8 mouse cellular contexts compared by ENCODE assay signal in genomic region chr10:81342686-81343505, GRCm38 (mm10). TPM values are rescaled to one million over a fixed set of nuclear protein-coding genes. Genes with fewer than 3 reads are reported as not detected.
DNase-seq lines count a peak whose midpoint lies in the region; ATAC-seq and TF ChIP-seq lines count a peak whose summit lies in the region.

TSS of gene Gipc3 (minus strand) at chr10:81343266.

- peak within 1 kb of the TSS; percentile 74 for H3K4me2 ChIP-seq in limb, embryonic 12.5 days

- H3K4me3 ChIP-seq in limb, embryonic 12.5 days (replicated peaks), result peak within 1 kb of the TSS; percentile 48
- peak within 1 kb of the TSS; percentile 62 for H3K4me3 ChIP-seq in small intestine, adult 2 months (ENCODE audit: low read depth, low read length)
- no peak within 1 kb of the TSS for H3K4me3 ChIP-seq in cerebellum, adult 2 months (replicated peaks; ENCODE audit: insufficient read depth, low read depth, low read length)

- no peak for ATAC-seq in limb, embryonic 12.5 days (ENCODE audit: insufficient number of reproducible peaks, insufficient read depth, low FRiP score, low TSS enrichment, low read depth)

- H3K27ac ChIP-seq in limb, embryonic 12.5 days, result no peak within 1 kb of the TSS
- no peak within 1 kb of the TSS for H3K27ac ChIP-seq in small intestine, adult 2 months (ENCODE audit: insufficient read depth, low read depth, low read length)
- no peak within 1 kb of the TSS for H3K27ac ChIP-seq in cerebellum, adult 2 months (ENCODE audit: insufficient read depth, low read length)

- H3K9ac ChIP-seq in limb, embryonic 12.5 days (replicated peaks), result peak within 1 kb of the TSS; percentile 57

- TF ChIP-seq POLR2A in small intestine, adult 2 months (IDR thresholded peaks at IDR 0.05; ENCODE audit: low read depth, low read length), result no peak
- TF ChIP-seq POLR2A in cerebellum, adult 2 months (IDR thresholded peaks at IDR 0.05; ENCODE audit: borderline replicate concordance, insufficient read depth, low read length), result no peak

- H3K36me3 ChIP-seq in limb, embryonic 12.5 days, result peaks cover 18% of the 10 kb centered on the region
- peaks cover 5% of the 10 kb centered on the region; the same call in 1 of the 2 replicates for H3K36me3 ChIP-seq in small intestine, adult 2 months (ENCODE audit: control insufficient read depth, insufficient read depth, low read length)

- no peak for TF ChIP-seq CTCF in small intestine, adult 2 months (IDR thresholded peaks at IDR 0.05; ENCODE audit: extremely low read depth, insufficient read length, insufficient replicate concordance, low read depth, low read length)
- no peak for TF ChIP-seq CTCF in cerebellum, adult 2 months (IDR thresholded peaks at IDR 0.05; ENCODE audit: borderline replicate concordance, insufficient read depth, low read depth, low read length)

- DNase-seq in adrenal gland, postnatal 10 days, result peak; percentile 57
- no peak for DNase-seq in adrenal gland, adult 18-20 months (ENCODE audit: low spot score in 2 of 2)
- peak; percentile 62 for DNase-seq in thymus, postnatal 4 days
- DNase-seq in thymus, postnatal 25 days, result no peak
- DNase-seq in embryo, embryonic 10.5 days (ENCODE audit: low spot score), result no peak
- DNase-seq in cerebellum, adult 2 months, result no peak

- no peaks in the 10 kb centered on the region for H3K9me3 ChIP-seq in limb, embryonic 12.5 days

- 4% methylated on average over 64 of the region's 67 CpGs for WGBS in limb, embryonic 12.5 days
- 5% methylated on average over 64 of the region's 67 CpGs for WGBS in small intestine, adult 2 months
- 6% methylated on average over 62 of the region's 67 CpGs for WGBS in cerebellum, adult 2 months

- H3K4me1 ChIP-seq in limb, embryonic 12.5 days (replicated peaks), result peaks cover 27% of the 10 kb centered on the region
- H3K4me1 ChIP-seq in small intestine, adult 2 months (ENCODE audit: control insufficient read depth, insufficient read depth, insufficient read length, low read length), result peaks cover 27% of the 10 kb centered on the region
- no peaks in the 10 kb centered on the region; the same call in 1 of the 2 replicates for H3K4me1 ChIP-seq in cerebellum, adult 2 months (ENCODE audit: control insufficient read depth, insufficient read depth, low read length)

- peaks cover 87% of the 10 kb centered on the region for H3K27me3 ChIP-seq in limb, embryonic 12.5 days
- H3K27me3 ChIP-seq in small intestine, adult 2 months (ENCODE audit: control insufficient read depth, insufficient read depth, low read length), result peaks cover 16% of the 10 kb centered on the region
- H3K27me3 ChIP-seq in cerebellum, adult 2 months (ENCODE audit: control insufficient read depth, insufficient read depth, low read length), result no peaks in the 10 kb centered on the region; the same call in 1 of the 2 replicates

RNA-seq across cellular contexts. Expression of gene Gipc3, which starts in this region (rescaled TPM):
- total RNA-seq in adrenal gland, postnatal 10 days (2021), result 1 to 10 TPM; 3.6 to 4.0 TPM
- total RNA-seq in adrenal gland, adult 18-20 months (2021), result 1 to 10 TPM; 4.5 to 6.7 TPM
- 0.05 TPM in 1 of 2 replicates, not detected in the other for polyA plus RNA-seq in limb, embryonic 12.5 days (2016; fragmentation: Nextera tagmentation; extraction: Ambion mirVana)
- polyA plus RNA-seq in small intestine, adult 2 months (2012; rRNA removed), result 0.67 and 1.2 TPM in 2 replicates
- polyA plus RNA-seq in cerebellum, adult 2 months (2012; rRNA removed), result 0.97 and 1.0 TPM in 2 replicates

Comparison
In these comparisons a context has a peak if more than half of its experiments do, and no peak if none do; other contexts are left out.
1. DNase-seq: peak in adrenal gland, postnatal 10 days (single experiment) and thymus, postnatal 4 days (single experiment); none in adrenal gland, adult 18-20 months (0 of 2), thymus, postnatal 25 days (single experiment), embryo, embryonic 10.5 days (single experiment) and cerebellum, adult 2 months (0 of 2).